Mouse (Mus musculus) embryonic fibroblast, embryonic 13.5 days (primary cell): ENCODE data around the gene Mpv17l. TPM values are rescaled to one million over a fixed set of nuclear protein-coding genes. Genes with fewer than 3 reads are reported as not detected.
"Not testable (repeated sequence)": the region's sequence is repeated elsewhere in the genome, so short reads cannot be mapped to it uniquely, and the experiment has no call there.

Source experiments
- H3K27ac ChIP-seq: 2 replicates; pipeline ENCODE4 v1.5.1; 2012; ENCODE audit warnings: low read length, control low read depth, inconsistent platforms; ENCODE audit not compliant: insufficient read depth
- H3K4me1 ChIP-seq: 2 replicates; pipeline ENCODE4 v1.6.1; 2011; ENCODE audit warnings: low read length; ENCODE audit not compliant: control insufficient read depth, insufficient read depth
- H3K4me3 ChIP-seq: 2 replicates; pipeline ENCODE4 v1.5.1; 2011; ENCODE audit warnings: mild to moderate bottlenecking, control low read depth, low read length; ENCODE audit not compliant: insufficient read depth
- CTCF ChIP-seq: IDR thresholded peaks from 2 replicates; pipeline ENCODE4 v1.5.1; 2011; ENCODE audit warnings: mild to moderate bottlenecking, control low read depth, low read length, moderate library complexity, borderline replicate concordance; ENCODE audit not compliant: insufficient read depth
- POLR2A ChIP-seq: IDR thresholded peaks from 2 replicates; pipeline ENCODE4 v1.6.1; 2011; ENCODE audit warnings: low read depth, mild to moderate bottlenecking, control low read depth, low read length, moderate library complexity
- polyA plus RNA-seq: library from polyadenylated mRNA; stranded (reverse); fragments of >200 nt; gene quantifications from 2 replicates; pipeline ENCODE4 v1.2.4, GENCODE M21; 2011; ENCODE audit warnings: low read depth; ENCODE audit not compliant: missing spikeins, insufficient read length

Gene Mpv17l
- polyA plus RNA-seq = 4.7 and 5.1 TPM in 2 replicates

DNA sequence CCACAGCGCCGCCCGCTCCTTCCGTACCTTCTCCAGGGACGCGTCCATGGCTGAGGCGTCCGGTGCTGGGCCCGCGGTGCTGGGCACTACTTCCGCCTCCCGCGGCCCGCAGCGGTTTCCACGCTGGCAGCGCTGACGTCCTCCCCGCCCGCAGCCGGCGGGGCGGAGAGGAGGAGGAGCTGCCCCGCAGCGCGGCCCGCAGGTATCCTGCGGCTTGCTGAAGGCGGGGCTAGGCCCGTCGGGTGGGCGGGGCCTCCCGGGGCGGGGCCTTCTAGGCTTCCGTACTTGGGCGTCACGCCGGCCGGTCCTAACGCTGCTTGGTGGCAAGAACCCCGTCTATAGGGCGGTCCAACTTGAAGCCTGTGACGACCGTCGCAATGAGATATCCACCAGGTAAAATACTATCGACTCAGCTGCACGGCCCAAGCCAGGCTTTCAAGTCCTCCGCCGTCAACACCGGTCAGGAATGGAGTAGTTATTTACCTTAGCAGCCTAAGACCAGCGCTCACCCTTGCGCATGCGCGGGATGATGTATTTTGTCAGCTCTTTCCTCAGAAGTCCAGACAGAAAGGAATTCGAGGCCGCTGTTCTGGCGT, at the start of gene Mpv17l, which contains the start of gene Pdxdc1:
TSS of gene Mpv17l (plus strand) at position 274 of the 596 bp plus-strand sequence.
TSS of gene Pdxdc1 (minus strand) at position 244 of the 596 bp plus-strand sequence.
- H3K4me3 ChIP-seq = peak within 1 kb of the TSS; percentile 80
- H3K4me1 ChIP-seq = no peaks in the 10 kb centered on the region; the same call in 1 of the 2 replicates
- H3K27ac ChIP-seq = peak within 1 kb of the TSS; percentile 42
- TF ChIP-seq POLR2A (peak; percentile 59), CTCF (no peak)

DNA sequence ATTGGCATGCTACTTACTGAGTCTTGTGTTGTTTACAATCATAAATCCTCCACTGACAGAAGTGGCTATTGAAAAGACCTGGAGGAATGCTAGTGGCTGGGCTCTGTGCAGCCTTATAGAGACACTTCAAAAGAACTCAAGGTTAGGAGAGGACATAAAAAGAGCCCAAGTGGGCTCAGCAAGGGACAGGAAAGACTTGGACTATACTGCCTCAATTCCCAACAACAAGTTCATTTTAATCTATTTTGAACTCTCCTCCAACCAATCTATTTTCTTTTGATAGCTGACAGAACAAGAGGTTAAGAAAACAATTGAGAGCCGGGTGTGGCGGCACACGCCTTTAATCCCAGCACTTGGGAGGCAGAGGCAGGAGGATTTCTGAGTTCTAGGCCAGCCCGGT, 49.1 kb upstream of the Mpv17l start:
- H3K4me3 ChIP-seq = no peak overlapping the region
- TF ChIP-seq CTCF (no peak), POLR2A (no peak)

DNA sequence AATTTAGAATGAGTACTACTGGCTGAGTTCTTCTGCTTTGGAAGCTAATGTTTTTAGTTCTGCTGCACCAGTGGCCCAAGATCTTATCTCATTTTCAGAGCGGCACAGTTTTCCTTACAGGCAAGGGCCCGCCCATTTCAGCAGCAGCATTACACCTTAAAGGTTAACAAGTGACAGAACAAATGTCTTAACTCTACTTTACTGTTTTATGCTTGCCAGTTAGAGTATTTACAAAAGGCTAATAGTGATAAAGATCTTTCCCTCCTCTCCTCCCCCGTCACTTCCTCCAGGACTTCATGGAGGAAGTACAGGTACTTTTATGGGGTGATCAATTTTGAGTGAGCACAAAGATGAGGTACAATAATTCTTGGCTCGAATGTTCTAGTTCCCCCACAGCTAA, 36.9 kb upstream of the Mpv17l start:
- Histone ChIP-seq H3K27ac (no peak overlapping the region), H3K4me3 (no peak overlapping the region), H3K4me1 (no peaks in the 10 kb centered on the region)
- TF ChIP-seq POLR2A (no peak), CTCF (no peak)

More for the DNA sequence above, 49.1 kb upstream of the Mpv17l start:
- no peak overlapping the region for H3K27ac ChIP-seq
- no peaks in the 10 kb centered on the region for H3K4me1 ChIP-seq

DNA sequence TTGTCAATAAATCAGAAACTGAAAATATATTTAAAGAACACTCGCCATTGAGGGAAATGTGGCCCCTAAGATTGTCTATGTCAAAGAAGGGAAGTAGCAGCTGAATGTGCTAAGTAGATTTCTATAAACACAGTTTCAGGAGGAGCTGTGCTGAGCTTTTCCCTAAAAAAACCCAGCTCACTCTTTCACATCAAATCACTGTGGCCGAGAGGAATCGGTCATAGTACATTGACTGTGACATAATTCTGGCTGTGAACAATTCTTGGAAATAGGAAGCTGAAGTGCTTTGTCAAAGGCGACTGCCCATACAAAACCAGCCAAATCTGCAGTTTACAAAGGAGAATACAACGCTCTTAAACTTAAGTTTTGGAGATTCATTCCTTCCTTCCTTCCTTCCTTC, 36.3 kb upstream of the Mpv17l start:
- TF ChIP-seq POLR2A = no peak
- no peak for TF ChIP-seq CTCF
- Histone ChIP-seq H3K4me3 (no peak overlapping the region), H3K27ac (no peak overlapping the region), H3K4me1 (no peaks in the 10 kb centered on the region)

DNA sequence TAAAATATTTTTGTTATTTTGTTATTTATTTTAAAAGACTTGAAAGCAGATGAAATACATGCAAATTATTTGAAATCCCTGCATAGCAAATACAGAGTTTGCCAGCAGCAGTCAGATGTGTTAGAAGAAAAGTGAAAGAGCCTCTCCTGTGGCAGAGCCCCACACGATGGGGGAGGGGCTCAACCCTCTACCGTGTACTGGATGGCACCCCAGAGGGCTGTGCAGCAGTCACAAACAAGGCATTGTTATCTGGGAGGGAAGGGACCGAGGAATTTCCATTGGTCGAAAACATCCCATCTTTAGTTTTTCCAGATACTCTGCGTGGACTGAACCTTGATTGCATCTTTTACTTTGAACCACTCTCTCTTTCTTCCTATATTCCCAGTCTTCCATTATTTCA, 35.6 kb upstream of the Mpv17l start:
- not testable (repeated sequence) for H3K27ac ChIP-seq, H3K4me3 ChIP-seq, H3K4me1 ChIP-seq

DNA sequence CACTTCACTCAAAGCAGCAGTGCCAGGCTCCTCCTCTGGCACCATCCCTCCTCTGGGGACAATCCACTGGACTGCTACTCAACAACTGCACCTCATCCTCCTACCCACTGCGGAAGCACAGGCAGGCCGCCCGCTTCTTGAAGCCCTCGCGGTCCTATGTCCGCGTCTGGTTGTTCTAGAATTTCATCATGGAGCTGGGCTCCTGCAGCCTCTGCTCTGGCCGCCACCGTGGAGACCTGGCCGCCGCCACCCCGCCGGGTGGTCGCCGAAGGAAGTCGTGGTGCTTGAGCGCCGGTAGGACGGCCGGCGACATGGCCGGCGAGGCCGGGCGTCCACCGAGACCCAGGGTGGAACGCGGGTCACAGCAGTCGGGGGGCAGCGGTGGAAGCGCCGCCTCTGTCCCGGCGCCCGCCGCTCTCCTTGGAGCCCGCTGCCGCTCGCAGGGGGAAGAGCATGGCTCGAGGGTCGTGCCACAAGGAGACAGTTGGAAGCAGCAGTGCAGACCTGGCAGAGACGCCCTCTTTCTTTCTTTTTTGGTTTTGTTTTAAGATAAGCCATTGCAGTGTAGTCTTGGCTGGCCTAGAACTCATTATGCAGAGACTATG, 34.9 kb upstream of the Mpv17l start:
- no peak overlapping the region for H3K27ac ChIP-seq

DNA sequence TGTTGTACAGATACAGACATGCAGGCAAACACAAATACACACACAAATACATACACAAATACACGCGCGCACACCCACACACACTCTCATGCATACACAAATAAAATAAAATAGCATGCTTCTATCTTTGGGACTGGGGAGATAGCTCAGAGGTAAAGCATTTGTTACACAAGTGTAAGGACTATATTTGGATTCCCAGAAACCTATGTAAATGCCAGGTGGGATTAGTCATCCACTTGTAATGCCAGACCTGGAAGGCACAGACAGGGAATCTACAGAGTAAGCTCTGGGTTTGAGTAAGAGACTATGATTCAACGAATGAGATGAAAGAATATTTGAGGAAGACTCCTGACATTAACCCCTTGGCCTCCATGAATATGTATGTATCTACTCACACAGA, 27.5 kb upstream of the Mpv17l start:
- H3K27ac ChIP-seq = peak overlapping the region; percentile 34; the same call in 1 of the 2 replicates
- H3K4me3 ChIP-seq = no peak overlapping the region
- no peak for TF ChIP-seq POLR2A
- no peak for TF ChIP-seq CTCF
- H3K4me1 ChIP-seq = no peaks in the 10 kb centered on the region

More for the DNA sequence above, 34.9 kb upstream of the Mpv17l start:
- TF ChIP-seq CTCF (no peak), POLR2A (no peak)
- H3K4me1 ChIP-seq = no peaks in the 10 kb centered on the region
- no peak overlapping the region for H3K4me3 ChIP-seq

DNA sequence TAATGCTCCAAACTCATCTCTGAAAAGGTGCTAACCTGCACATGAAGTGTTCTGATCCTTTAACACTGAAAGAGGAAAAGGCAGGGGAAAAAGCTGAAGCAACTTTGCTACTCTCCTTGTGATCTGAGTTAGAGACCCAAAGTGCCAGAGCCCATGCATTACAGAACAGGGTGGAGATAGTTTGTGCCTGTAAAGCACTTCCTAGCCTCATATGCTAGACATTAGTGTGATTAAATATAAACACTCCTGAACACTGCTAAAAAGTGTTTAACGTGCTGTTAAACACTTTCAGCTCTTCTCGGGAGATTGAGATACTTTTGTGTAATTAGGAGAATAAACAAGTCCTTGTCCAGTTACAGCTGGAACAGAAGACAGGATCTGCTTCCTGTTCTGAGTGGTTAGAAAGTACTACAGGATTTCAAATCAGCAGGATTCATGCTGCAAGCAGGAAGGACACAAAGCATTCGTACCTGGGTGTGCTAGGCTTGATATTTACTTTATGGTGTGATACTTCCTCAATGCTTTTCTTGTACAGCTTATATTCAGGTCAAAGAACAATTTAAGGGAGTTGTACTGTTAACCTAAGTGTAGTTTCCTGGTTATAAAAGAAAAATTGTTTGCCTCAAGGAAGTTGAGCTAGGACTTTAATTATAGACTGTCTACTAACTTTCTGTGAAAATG, 19.7 kb upstream of the Mpv17l start:
- no peak overlapping the region for H3K4me3 ChIP-seq
- H3K4me1 ChIP-seq = no peaks in the 10 kb centered on the region
- H3K27ac ChIP-seq = no peak overlapping the region
- TF ChIP-seq POLR2A = no peak
- no peak for TF ChIP-seq CTCF

DNA sequence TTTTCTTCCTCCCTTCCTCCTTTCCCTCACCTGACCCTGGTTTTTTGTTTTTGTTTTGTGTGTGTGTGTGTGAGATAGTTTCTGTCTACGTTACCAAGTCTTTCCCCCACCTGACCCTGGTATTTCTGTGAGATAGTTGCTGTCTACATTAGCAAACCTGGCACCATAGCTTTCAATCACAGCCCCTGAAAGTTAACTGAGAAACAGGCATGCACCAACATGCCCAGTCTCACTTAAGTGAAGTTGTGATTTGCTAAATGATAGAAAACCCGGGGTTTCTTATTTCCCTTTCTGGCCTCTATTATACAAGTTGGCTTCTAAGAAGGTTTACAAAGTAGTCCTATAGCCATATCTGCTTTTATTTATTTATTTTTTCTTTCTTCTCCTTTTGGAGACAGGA, 12.5 kb upstream of the Mpv17l start:
- no peak overlapping the region for H3K4me3 ChIP-seq
- H3K27ac ChIP-seq = 0 out of 2 replicates have a peak overlapping the region, but pooled peaks have one; percentile 18
- TF ChIP-seq POLR2A = no peak
- no peak for TF ChIP-seq CTCF

DNA sequence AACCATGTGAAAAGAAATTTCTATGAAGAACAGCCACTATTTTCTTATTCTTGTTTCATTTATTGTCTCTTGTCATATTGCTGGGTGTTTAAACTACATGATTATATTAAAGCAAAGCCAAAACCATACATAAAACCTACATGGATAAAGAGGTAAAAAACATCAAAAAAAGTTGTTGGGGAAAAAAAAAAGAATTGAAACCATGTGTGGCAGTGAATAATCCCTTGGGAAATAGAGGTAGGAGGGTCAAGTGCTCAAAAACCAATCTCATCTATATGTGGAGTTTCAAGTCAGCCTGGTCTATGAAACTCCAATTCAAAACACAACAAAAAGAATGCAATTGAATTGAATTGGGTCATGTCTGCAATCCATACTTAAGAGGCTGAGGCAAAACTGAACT, 10.1 kb upstream of the Mpv17l start:
- H3K4me3 ChIP-seq = no peak overlapping the region
- no peak overlapping the region for H3K27ac ChIP-seq
- no peak for TF ChIP-seq POLR2A
- TF ChIP-seq CTCF = no peak
- H3K4me1 ChIP-seq = no peaks in the 10 kb centered on the region

More for the DNA sequence above, 12.5 kb upstream of the Mpv17l start:
- H3K4me1 ChIP-seq = no peaks in the 10 kb centered on the region
